Comparison of ENCODE assay signal across 8 mouse cellular contexts in the genomic region with DNA sequence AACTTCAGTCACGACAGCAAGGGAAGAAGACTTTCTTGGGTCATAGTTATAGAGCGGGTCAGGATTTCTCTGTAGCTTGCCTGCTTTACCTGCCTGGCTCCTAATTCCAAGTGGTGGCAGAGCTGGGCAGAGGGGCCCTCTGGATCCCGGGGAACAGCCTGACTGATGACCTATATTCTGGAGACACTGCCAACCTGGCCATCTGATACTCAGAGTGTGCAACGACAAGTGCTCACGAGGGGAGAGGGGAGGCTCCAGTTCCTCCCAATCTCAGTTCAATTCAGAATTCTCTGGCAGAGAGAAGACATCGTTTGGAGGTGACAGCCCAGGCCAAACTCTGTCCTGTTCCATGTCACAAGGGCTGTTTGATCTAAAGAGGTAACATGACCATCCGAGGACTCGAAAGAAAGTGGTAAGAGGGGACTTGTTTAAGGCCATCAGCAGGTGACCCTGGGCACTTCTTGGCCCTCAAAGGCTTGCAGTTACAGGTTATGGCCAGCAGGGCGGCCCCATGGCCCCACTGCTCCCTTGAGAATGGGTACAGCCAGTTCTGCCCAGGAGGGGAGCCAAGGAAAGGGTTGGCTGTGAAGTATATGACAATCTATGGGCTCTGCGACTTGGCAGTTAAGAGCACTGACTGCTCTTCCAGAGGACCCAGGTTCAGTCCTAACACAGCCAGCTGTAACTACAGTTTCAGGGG. TPM values are rescaled to one million over a fixed set of nuclear protein-coding genes. Genes with fewer than 3 reads are reported as not detected.
DNase-seq lines count a peak whose midpoint lies in the region; ATAC-seq lines count a peak whose summit lies in the region.
"Had no signal": no experiment of that assay in that cellular context is flagged by ENCODE, and none has a peak within 500 bp of the region (broad histone marks: within the 10 kb centered on the region; RNA-seq: fewer than 3 reads in every experiment).

No protein-coding gene starts in this region.

- WGBS in hindbrain, embryonic 13.5 days: 86% methylated on average over 10 of the region's 10 CpGs
- 85% methylated on average over 10 of the region's 10 CpGs for WGBS in hindbrain, embryonic 11.5 days

- H3K27ac ChIP-seq in hindbrain, embryonic 13.5 days: 0 out of 2 replicates have a peak overlapping the region, but pooled peaks have one; percentile 18
- H3K27ac ChIP-seq in hindbrain, embryonic 11.5 days (ENCODE audit: low read depth, low read length): no peak overlapping the region
- H3K27ac ChIP-seq: neural tube, embryonic 12.5 days had no signal

- H3K27me3 ChIP-seq in hindbrain, embryonic 13.5 days: no peaks in the 10 kb centered on the region
- 0 out of 2 replicates have a peak, but pooled peaks cover 2% of the 10 kb centered on the region for H3K27me3 ChIP-seq in hindbrain, embryonic 11.5 days (ENCODE audit: control insufficient read depth, insufficient read depth, low read length)
- H3K27me3 ChIP-seq: neural tube, embryonic 12.5 days had no signal

- H3K4me1 ChIP-seq in hindbrain, embryonic 13.5 days (replicated peaks): peaks cover 34% of the 10 kb centered on the region
- no peaks in the 10 kb centered on the region; the same call in 1 of the 2 replicates for H3K4me1 ChIP-seq in hindbrain, embryonic 11.5 days (replicated peaks; ENCODE audit: control insufficient read depth, insufficient read depth, low read length)

- no peaks in the 10 kb centered on the region for H3K9me3 ChIP-seq in hindbrain, embryonic 13.5 days
- H3K9me3 ChIP-seq in hindbrain, embryonic 11.5 days (ENCODE audit: control insufficient read depth, low read length): no peaks in the 10 kb centered on the region
- H3K9me3 ChIP-seq: neural tube, embryonic 12.5 days had no signal

- no peak overlapping the region for H3K4me2 ChIP-seq in hindbrain, embryonic 13.5 days
- no peak overlapping the region for H3K4me2 ChIP-seq in hindbrain, embryonic 11.5 days (replicated peaks; ENCODE audit: low read depth, low read length)
- H3K4me2 ChIP-seq: neural tube, embryonic 12.5 days had no signal

- H3K4me3 ChIP-seq in hindbrain, embryonic 13.5 days: no peak overlapping the region
- H3K4me3 ChIP-seq in hindbrain, embryonic 11.5 days (ENCODE audit: low read depth, low read length): no peak overlapping the region
- H3K4me3 ChIP-seq: neural tube, embryonic 12.5 days had no signal

- no peaks in the 10 kb centered on the region for H3K36me3 ChIP-seq in hindbrain, embryonic 13.5 days
- H3K36me3 ChIP-seq in hindbrain, embryonic 11.5 days (ENCODE audit: control insufficient read depth, insufficient read depth, low read length): no peaks in the 10 kb centered on the region
- H3K36me3 ChIP-seq: neural tube, embryonic 12.5 days had no signal

- no peak for ATAC-seq in hindbrain, embryonic 13.5 days (ENCODE audit: low FRiP score)
- no peak for ATAC-seq in hindbrain, embryonic 11.5 days (ENCODE audit: low FRiP score)
- peak; percentile 61 for ATAC-seq in erythroid progenitor cell, adult 5-6 weeks (replicated peaks; ENCODE audit: low FRiP score, poor library complexity, severe bottlenecking)
- ATAC-seq in frontal cortex, adult (ENCODE audit: low TSS enrichment): no peak

- DNase-seq in hindbrain, embryonic 11.5 days (ENCODE audit: low spot score): no peak
- DNase-seq in A20 (ENCODE audit: low read depth, low spot score): peak; percentile 45
- peak; percentile 18 for DNase-seq in CD4-positive helper T cell, adult 2 months (ENCODE audit: low read depth, low spot score)
- DNase-seq in ovary, postnatal 10 days (ENCODE audit: low spot score): no peak

- H3K9ac ChIP-seq in hindbrain, embryonic 13.5 days: no peak overlapping the region
- H3K9ac ChIP-seq in hindbrain, embryonic 11.5 days (ENCODE audit: low read depth, low read length): no peak overlapping the region
- H3K9ac ChIP-seq: neural tube, embryonic 12.5 days had no signal

RNA-seq across cellular contexts. Expression of gene Selenon, which starts 38.4 kb away (rescaled TPM):
- 9.5 and 11.0 TPM in 2 replicates for polyA plus RNA-seq in hindbrain, embryonic 13.5 days (2015; fragmentation: Nextera tagmentation; extraction: Ambion mirVana)
- 16.7 and 22.7 TPM in 2 replicates for polyA plus RNA-seq in hindbrain, embryonic 11.5 days (2014; fragmentation: Nextera tagmentation; extraction: Ambion mirVana)
- 7.6 and 9.6 TPM in 2 replicates for total RNA-seq in erythroid progenitor cell, adult 5-6 weeks (2015; ENCODE audit: low replicate concordance)
- 0.77 and 2.2 TPM in 2 replicates for total RNA-seq in erythroid progenitor cell, adult 5-6 weeks (2017; ENCODE audit: low replicate concordance)

RNA-seq across cellular contexts. Expression of gene Mtfr1l, which starts 55.2 kb away (rescaled TPM):
- polyA plus RNA-seq in hindbrain, embryonic 13.5 days (2015; fragmentation: Nextera tagmentation; extraction: Ambion mirVana): 160 and 163 TPM in 2 replicates
- polyA plus RNA-seq in hindbrain, embryonic 11.5 days (2014; fragmentation: Nextera tagmentation; extraction: Ambion mirVana): 136 and 138 TPM in 2 replicates
- total RNA-seq in erythroid progenitor cell, adult 5-6 weeks (2015; ENCODE audit: low replicate concordance): 19.5 and 22.6 TPM in 2 replicates
- 17.2 and 17.9 TPM in 2 replicates for total RNA-seq in erythroid progenitor cell, adult 5-6 weeks (2017; ENCODE audit: low replicate concordance)

Comparison
In these comparisons a context has a peak if more than half of its experiments do, and no peak if none do; other contexts are left out.
1. DNase-seq: peak in A20 (single experiment) and CD4-positive helper T cell, adult 2 months (single experiment); none in hindbrain, embryonic 11.5 days (single experiment) and ovary, postnatal 10 days (single experiment).